Mouse (Mus musculus): Measurements from ENCODE around the gene Gtpbp4.
"Not testable (repeated sequence)": the region's sequence is repeated elsewhere in the genome, so short reads cannot be mapped to it uniquely, and the experiment has no call there.

GRCm38 (mm10) chr13:8937611-8938140 is 58.2 kb downstream of the Gtpbp4 start:
- not testable (repeated sequence) for TF ChIP-seq CTCF (conservative IDR thresholded peaks at IDR 0.05; ENCODE audit: low read length); POU5F1 (IDR thresholded peaks at IDR 0.05; ENCODE audit: borderline replicate concordance, low read length); NANOG (IDR thresholded peaks at IDR 0.05; ENCODE audit: borderline replicate concordance, low read length)

Data from E14TG2a.4 (cell line).